Mouse (Mus musculus) stomach, embryonic 16.5 days (tissue): ENCODE measurements around the gene U2af2. TPM values are rescaled to one million over a fixed set of nuclear protein-coding genes. Genes with fewer than 3 reads are reported as not detected.

Experiments used
- ATAC-seq: fragments of 200-750 bp; cut with Nextera tagmentation; 2 replicates; pipeline ENCODE4 v1.8.0; 2017; ENCODE audit warnings: moderate number of reproducible peaks, moderate TSS enrichment; ENCODE audit not compliant: insufficient read depth, low FRiP score
- H3K27ac ChIP-seq: fragments of 300-500 bp; sonication (generic); 2 replicates; pipeline ENCODE4 v1.5.1; 2014; ENCODE audit warnings: low read length
- H3K27me3 ChIP-seq: fragments of 300-500 bp; sonication (generic); 2 replicates; pipeline ENCODE4 v1.6.1; 2014; ENCODE audit warnings: low read length, control low read depth, mixed read lengths; ENCODE audit not compliant: control insufficient read depth, insufficient read depth
- H3K36me3 ChIP-seq: fragments of 300-500 bp; sonication (generic); 2 replicates; pipeline ENCODE4 v1.6.1; 2014; ENCODE audit warnings: low read length; ENCODE audit not compliant: control insufficient read depth, insufficient read depth
- H3K4me1 ChIP-seq: fragments of 300-500 bp; sonication (generic); 2 replicates; pipeline ENCODE4 v1.6.1; 2014; ENCODE audit warnings: low read length, control low read depth, mixed read lengths; ENCODE audit not compliant: control insufficient read depth, insufficient read depth
- H3K4me2 ChIP-seq: fragments of 300-500 bp; sonication (generic); 2 replicates; pipeline ENCODE4 v1.6.1; 2014; ENCODE audit warnings: low read depth, low read length, mixed read lengths
- H3K4me3 ChIP-seq: fragments of 300-500 bp; sonication (generic); replicated peaks from 2 replicates; pipeline ENCODE4 v1.5.1; 2014; ENCODE audit warnings: mild to moderate bottlenecking, low read length
- H3K9ac ChIP-seq: fragments of 300-500 bp; sonication (generic); 2 replicates; pipeline ENCODE4 v1.6.1; 2014; ENCODE audit warnings: low read length
- H3K9me3 ChIP-seq: fragments of 300-500 bp; sonication (generic); replicated peaks from 2 replicates; pipeline ENCODE4 v1.6.1; 2016; ENCODE audit warnings: low read length, control low read depth; ENCODE audit not compliant: control insufficient read depth
- WGBS: fragments of 180-500 bp; shearing (Covaris S2); extraction: QIAGEN DNeasy Blood & Tissue Kit; methylation state at CpG from one replicate; pipeline ENCODE4 v1.1.7; 2014; 5-methylcytosine and 5-hydroxymethylcytosine counted together
- polyA plus RNA-seq: library from polyadenylated mRNA; unstranded; fragments of >200 nt; fragmentation: Nextera tagmentation; extraction: Ambion mirVana; gene quantifications from 2 replicates; pipeline ENCODE4 v1.2.1, GENCODE M21; 2015

U2af2 gene
- polyA plus RNA-seq, 1 experiment from 2014 or later = 81.1 TPM

DNA sequence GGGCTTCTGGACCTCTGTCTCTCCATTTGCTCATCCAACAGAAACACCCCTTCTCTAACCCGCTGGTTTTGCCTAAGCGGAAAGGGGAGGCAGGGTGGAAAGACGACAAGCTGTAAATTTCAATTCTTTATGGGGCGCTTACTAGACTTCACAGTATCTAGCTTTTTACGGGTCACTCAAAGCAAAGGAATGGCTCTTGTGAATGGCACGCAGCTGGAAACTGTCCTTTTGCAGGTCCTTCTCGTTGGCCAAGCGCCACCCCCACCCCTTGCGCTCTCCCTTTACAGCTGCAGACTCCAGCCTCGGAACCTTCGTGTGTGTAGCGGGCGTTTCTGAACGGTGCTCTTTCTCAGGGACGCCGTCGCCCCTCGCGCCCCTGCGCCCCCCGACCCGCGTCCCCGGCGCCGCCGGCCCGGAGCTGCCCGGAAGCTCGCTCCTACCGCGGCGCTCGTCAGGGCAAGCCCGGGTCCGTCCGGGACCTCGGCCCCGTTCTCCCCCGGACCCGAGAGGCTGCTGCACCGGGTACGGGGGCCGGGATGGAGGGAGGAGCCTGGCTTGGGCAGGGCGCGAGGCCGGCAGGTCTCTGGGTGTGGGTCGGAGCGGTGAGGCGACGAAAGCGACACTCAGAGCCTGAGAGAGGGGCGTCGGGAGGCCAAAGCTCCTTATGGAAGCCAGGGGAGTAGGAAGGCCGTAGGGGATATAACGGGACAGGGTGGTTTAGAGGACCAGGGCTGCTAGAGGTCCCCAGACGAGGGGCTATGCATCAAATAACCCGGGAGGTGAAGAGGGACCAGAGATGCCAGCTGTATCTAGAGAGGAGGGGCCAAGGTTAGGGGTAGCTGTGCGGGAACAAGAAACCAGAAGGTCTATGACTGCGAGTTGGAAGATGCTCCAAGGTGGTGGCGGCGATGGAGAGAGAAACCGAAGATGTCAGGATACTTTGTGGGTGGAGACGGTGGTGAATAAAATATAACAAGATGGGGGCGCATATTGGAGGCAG, 10.4 kb upstream of the U2af2 start, which contains the start of gene Zfp580:
Gene Zfp580 (plus strand): TSS at position 346 of the 1,000 bp plus-strand sequence.
- Histone ChIP-seq H3K9me3 (no peaks in the 10 kb centered on the region), H3K36me3 (no peaks in the 10 kb centered on the region), H3K27ac (peak within 1 kb of the TSS; percentile 64), H3K4me3 (peak within 1 kb of the TSS; percentile 65), H3K4me2 (peak within 1 kb of the TSS; percentile 85), H3K27me3 (peaks cover 40% of the 10 kb centered on the region), H3K9ac (peak within 1 kb of the TSS; percentile 94), H3K4me1 (peaks cover 24% of the 10 kb centered on the region)
- 2% methylated on average over 65 of the region's 65 CpGs for WGBS
- ATAC-seq = peak; percentile 76

DNA sequence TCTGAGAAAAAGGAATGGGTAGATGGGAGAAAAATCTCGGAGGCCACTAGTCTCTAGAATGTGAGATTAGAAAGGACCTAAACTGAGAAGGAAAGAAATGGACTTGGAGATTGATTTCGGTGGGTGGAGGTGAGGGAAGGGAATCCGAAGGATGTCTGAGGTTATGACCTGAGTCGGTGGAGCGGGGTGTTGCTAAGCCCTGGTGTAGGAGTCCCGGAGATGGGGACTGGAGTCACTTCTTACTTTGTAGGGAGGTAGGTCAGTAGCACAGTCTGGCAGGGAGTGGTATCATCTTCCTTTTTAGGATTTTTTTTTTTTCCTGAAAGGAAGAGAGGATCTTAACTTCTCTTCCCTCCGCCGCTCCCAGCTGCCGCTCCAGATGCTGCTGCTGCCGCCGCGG, 9.5 kb upstream of the U2af2 start:
- H3K27me3 ChIP-seq = peaks cover 43% of the 10 kb centered on the region
- peak overlapping the region; percentile 65 for H3K4me3 ChIP-seq
- no peaks in the 10 kb centered on the region for H3K9me3 ChIP-seq
- no peak for ATAC-seq
- H3K9ac ChIP-seq = peak overlapping the region; percentile 94
- 3% methylated on average over 12 of the region's 12 CpGs for WGBS
- H3K27ac ChIP-seq = no peak overlapping the region
- no peaks in the 10 kb centered on the region for H3K36me3 ChIP-seq
- peaks cover 31% of the 10 kb centered on the region for H3K4me1 ChIP-seq
- peak overlapping the region; percentile 85 for H3K4me2 ChIP-seq

DNA sequence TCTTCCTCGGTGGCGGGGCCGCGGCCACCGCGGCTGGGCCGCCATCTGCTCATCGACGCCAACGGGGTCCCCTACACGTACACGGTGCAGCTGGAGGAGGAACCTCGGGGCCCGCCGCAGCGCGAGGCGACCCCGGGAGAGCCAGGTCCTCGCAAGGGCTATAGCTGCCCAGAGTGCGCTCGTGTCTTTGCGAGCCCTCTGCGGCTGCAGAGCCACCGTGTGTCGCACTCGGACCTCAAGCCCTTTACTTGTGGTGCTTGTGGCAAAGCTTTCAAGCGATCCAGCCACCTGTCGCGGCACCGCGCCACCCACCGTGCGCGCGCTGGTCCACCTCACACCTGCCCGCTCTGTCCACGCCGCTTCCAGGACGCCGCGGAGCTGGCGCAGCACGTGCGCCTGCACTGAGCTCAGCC, 9.0 kb upstream of the U2af2 start:
- H3K36me3 ChIP-seq = no peaks in the 10 kb centered on the region
- no peak overlapping the region for H3K27ac ChIP-seq
- peak overlapping the region; percentile 65 for H3K4me3 ChIP-seq
- H3K4me1 ChIP-seq = peaks cover 31% of the 10 kb centered on the region
- ATAC-seq = no peak
- peak overlapping the region; percentile 85 for H3K4me2 ChIP-seq
- H3K9ac ChIP-seq = peak overlapping the region; percentile 94
- H3K27me3 ChIP-seq = peaks cover 43% of the 10 kb centered on the region
- no peaks in the 10 kb centered on the region for H3K9me3 ChIP-seq
- WGBS = 5% methylated on average over 45 of the region's 45 CpGs

DNA sequence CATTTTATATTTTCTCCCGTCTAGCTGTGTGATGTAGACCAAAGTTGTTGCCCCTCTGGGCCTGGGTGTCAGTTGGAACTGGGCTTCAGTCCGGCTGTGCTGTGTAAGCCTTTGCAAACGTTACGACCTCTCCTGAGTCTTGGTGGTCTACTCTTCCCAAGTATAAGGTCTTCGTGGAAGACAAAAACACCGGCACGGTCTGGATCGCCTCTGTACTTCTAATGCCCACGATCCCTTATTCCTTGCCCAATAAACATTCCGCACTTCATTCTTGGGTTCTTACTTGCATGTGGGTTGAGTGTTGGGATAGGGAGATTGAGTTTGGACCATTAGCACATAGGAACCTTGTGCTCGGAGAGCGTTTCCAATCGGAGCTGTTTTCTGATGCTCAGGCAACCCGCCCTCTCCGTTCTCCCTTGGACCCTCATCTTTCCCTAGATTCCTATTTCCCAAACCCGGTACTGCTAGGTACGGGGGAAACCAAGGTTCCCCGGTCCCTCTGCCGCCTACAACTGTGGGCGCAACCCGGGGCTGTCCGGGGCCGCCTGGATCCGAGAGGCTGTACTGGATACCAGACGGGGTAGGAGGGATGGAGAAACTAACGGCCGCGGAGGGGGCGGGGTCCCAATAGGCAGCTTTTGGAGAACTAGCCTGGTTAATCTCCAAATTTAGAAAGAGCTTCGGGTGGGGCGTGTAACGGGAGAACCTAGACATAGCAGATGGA, 8.3 kb upstream of the U2af2 start:
- 12% methylated on average over 32 of the region's 32 CpGs for WGBS
- H3K27me3 ChIP-seq = peaks cover 43% of the 10 kb centered on the region
- H3K27ac ChIP-seq = no peak overlapping the region
- H3K4me2 ChIP-seq = peak overlapping the region; percentile 85
- H3K4me1 ChIP-seq = peaks cover 31% of the 10 kb centered on the region
- no peaks in the 10 kb centered on the region for H3K36me3 ChIP-seq
- peak overlapping the region; percentile 65 for H3K4me3 ChIP-seq
- no peak for ATAC-seq
- H3K9ac ChIP-seq = peak overlapping the region; percentile 94
- no peaks in the 10 kb centered on the region for H3K9me3 ChIP-seq

DNA sequence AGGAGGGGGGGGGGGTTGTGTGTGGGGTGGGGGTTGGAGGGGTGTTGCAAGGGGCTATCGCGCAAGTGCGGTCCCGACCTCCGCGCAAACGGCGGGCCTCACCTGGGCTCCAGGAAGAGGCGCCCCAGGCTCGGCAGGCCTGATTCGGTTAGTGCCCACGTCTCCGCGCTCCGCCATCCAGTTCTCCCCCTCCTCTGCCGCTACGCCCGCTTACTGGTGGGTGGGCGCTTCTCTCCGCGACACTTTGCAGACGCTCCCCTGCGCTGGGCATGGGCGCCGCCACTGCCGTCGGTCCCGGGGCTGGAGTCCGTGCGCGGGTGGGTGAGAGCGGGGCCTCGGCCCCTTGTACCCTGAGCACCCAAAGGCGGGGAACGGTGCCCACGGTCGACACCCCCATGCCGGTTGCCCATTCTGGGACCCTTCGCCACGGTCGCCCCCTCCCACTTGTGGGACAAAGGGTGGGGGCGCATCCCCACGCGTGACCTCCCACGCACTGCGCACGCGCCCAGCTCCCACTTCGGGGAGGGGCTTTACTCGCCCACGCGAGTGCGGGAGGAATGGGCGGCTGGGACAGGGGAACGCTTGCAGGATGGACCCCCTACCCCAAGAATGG, 5.2 kb upstream of the U2af2 start:
- Histone ChIP-seq H3K4me3 (peak overlapping the region; percentile 55), H3K9ac (peak overlapping the region; percentile 76), H3K4me2 (peak overlapping the region; percentile 66), H3K27ac (peak overlapping the region; percentile 21; the same call in 1 of the 2 replicates), H3K4me1 (peaks cover 36% of the 10 kb centered on the region), H3K9me3 (no peaks in the 10 kb centered on the region), H3K36me3 (no peaks in the 10 kb centered on the region), H3K27me3 (peaks cover 43% of the 10 kb centered on the region)
- WGBS = 2% methylated on average over 50 of the region's 55 CpGs
- no peak for ATAC-seq

DNA sequence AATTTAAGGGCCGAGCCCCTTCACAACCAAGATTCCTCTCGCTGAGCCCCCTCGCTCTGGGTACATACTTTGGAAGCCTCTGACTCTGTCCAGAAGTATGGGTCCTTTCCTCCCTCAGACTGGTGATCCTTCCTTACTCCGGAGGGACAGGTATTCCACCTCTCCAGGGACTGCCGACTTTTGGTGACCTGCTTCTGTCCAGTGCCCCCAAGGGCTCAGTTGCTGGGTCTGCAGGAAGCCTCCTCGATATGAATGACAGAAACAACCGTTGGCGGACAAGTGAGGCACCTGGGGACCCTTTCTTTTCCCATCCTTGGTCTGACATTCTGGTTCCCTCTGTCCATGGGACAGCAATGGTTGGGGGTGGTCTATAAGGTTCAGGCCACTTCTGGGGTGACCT, 4.6 kb upstream of the U2af2 start:
- H3K9ac ChIP-seq = peak overlapping the region; percentile 76
- ATAC-seq = no peak
- H3K27me3 ChIP-seq = peaks cover 41% of the 10 kb centered on the region
- peaks cover 32% of the 10 kb centered on the region for H3K4me1 ChIP-seq
- H3K27ac ChIP-seq = no peak overlapping the region; the same call in 1 of the 2 replicates
- WGBS = 28% methylated on average over 8 of the region's 8 CpGs
- H3K9me3 ChIP-seq = no peaks in the 10 kb centered on the region
- no peaks in the 10 kb centered on the region for H3K36me3 ChIP-seq
- H3K4me3 ChIP-seq = peak overlapping the region; percentile 55
- peak overlapping the region; percentile 66 for H3K4me2 ChIP-seq

DNA sequence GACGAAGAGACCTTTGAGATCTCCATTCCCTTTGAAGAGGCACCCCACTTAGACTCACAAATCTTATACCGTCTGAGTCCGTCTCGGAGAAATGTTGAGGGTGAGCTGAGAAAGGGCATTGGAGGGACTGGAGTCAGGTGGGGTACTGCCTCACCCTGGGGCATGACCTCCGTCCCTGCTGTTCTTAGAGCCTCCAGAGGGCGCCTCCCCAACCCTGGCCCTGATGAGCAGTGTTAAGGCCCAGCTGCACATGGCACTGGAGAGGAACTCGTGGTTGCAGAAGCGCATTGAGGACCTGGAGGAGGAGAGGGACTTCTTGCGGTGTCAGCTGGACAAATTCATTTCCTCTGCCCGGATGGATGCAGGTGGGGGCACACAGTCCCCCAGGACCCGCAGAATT, 4.1 kb upstream of the U2af2 start:
- Histone ChIP-seq H3K9me3 (no peaks in the 10 kb centered on the region), H3K4me2 (peak overlapping the region; percentile 66; the same call in 1 of the 2 replicates), H3K27me3 (peaks cover 38% of the 10 kb centered on the region), H3K4me3 (no peak overlapping the region), H3K36me3 (no peaks in the 10 kb centered on the region), H3K27ac (no peak overlapping the region), H3K4me1 (peaks cover 27% of the 10 kb centered on the region), H3K9ac (peak overlapping the region; percentile 76; the same call in 1 of the 2 replicates)
- ATAC-seq = no peak
- WGBS = 42% methylated on average over 11 of the region's 11 CpGs

DNA sequence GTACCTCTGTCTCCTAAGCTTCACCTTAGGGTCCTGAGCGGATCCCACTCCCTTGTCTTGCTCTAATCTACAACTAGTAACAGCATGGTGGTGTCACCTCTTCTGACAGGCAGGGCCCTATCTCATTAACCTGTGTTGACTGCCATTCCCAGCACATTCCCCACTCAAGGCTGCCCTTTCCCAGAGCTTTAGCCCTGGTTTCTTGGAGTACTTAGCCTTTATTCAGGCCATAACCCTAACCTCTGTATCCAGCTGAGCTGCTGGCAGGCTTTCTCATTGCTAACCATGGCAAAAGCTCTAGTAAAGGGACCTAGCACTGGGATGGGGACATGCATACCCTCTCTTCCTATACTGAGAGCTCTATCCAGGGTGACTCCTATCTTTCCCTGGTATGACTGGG, 3.3 kb upstream of the U2af2 start:
- no peak overlapping the region for H3K4me3 ChIP-seq
- no peak overlapping the region for H3K4me2 ChIP-seq
- peaks cover 19% of the 10 kb centered on the region for H3K4me1 ChIP-seq
- H3K36me3 ChIP-seq = no peaks in the 10 kb centered on the region
- ATAC-seq = no peak
- peaks cover 29% of the 10 kb centered on the region for H3K27me3 ChIP-seq
- WGBS = 97% methylated on average over 1 of the region's 1 CpGs
- no peak overlapping the region for H3K27ac ChIP-seq
- no peak overlapping the region for H3K9ac ChIP-seq
- no peaks in the 10 kb centered on the region for H3K9me3 ChIP-seq
